Mouse (Mus musculus) T-helper 17 cell (primary cell): ENCODE measurements around the gene Cct7.
"Not testable (repeated sequence)": the region's sequence is repeated elsewhere in the genome, so short reads cannot be mapped to it uniquely, and the experiment has no call there.

Source experiments
- in situ Hi-C, 2 experiments: fragments of 300-600 bp; cut with MboI, MseI; formaldehyde crosslinking; loops; 1 replicate in 1 of 2; 2 replicates in 1 of 2; pipeline ENCODE4 v1.15.1; 2025; ENCODE audit warnings: high pct_unique_total_duplicates in 2 of 2

The Cct7 gene

DNA sequence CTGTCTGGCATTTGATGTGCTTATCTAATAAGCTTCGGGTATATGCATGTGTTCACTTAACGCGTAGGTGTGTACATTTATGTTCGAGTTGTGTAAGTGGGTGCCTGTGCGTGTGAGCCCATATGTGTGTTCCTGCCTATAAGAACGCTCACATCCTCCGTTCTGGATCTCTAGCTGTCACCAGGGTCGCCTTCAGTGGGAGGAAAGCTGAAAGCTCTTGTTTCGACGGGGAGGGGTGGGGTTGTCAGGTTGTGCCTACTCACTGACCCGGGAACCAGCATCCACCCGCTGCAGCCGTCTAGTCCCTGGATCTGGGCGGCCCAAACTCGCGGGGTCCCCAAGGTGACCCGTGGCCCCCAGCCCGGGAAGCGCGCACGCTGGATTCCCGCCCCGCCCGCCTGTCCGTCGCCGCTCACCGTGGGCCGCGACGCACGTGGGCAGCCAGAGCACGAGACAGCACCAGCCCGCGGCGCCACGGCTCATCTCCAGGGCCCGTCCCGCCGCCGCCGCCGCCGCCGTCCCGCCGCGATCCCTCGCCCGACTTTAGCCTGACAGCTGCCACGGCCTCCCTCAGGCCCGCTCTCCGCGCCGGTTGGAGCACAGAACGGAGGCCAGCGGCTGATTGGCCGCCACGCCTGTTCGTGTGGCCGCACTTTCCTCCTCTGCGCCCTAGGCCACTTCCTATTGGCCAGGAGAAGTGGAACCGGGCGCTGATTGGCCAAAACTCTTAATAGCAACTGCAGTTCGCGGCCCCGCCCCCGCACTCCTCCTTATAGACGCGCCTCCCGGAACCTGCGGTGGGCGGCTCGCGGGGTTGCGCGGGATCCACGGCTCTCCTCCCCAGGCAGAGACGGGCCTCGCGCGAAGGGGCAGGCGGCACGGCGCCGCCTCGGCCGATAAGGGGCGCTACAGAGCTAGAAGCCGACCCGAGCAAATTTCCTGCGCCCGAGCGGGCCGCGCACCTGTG, at the start of gene Cct7:
TSS of gene Cct7 (plus strand) at position 818 of the 967 bp plus-strand sequence.
- in situ Hi-C loops, result no loop called here

DNA sequence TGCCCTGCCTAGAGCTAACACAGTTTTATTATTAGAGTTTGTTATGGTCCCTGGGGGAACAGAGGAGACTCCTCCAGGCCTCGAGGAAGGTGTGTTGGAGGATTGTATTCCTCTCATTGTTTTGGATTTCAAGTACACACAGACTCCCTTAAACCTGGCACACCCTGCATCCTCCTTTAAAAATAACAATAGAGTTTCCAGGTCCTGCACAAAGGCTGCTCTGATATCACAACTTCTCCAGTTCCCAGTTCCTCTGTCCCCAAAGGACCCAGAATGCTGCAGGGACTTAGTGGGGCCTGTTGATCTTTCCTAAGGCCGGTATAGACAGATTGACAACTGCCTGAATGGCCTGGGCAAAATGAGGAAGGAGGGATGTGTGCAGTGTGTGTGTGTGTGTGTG, 48.7 kb upstream of the Cct7 start:
- in situ Hi-C loops, result loop anchor here in 1 of 2 experiments (10.0 kb wide), 1 partner anchor 868 kb away; no protein-coding TSS in a partner anchor

GRCm38 (mm10) chr6:85403039-85403438, 48.3 kb upstream of the Cct7 start:
- in situ Hi-C loops, result loop anchor here in 1 of 2 experiments (10.0 kb wide), 1 partner anchor 868 kb away; no protein-coding TSS in a partner anchor

- in situ Hi-C loops, result loop anchor here in 1 of 2 experiments (5.0 to 10.0 kb wide), 2 partner anchors 262 to 874 kb away; no protein-coding TSS in a partner anchor
These were observed 42.3 kb upstream of the Cct7 start for GRCm38 (mm10) chr6:85409003-85409402.

DNA sequence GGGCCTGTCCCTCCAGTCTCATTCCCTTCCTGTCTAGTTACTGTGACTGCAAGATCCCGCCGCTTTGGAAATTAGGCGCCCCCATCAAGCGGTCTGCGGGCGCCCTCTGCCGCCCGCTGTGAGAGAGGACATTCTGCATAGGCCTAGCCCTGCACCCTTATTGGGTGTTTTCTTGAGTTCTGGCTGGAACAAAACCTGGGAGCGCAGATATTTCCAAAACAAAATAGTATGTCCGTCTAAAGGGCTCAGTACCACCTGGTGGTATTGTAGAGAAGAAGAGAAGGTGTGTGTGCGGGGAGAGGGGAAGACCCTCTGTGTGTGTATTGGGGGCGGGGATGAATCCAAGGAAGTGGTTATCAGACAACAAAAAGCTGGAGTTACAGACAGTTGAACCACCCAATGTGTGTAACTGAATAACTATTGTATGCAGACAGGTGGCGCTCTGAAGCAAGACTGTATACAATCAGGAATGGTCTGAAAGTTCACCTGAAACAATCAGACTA, 40.5 kb upstream of the Cct7 start:
- in situ Hi-C loops, result no loop called here

DNA sequence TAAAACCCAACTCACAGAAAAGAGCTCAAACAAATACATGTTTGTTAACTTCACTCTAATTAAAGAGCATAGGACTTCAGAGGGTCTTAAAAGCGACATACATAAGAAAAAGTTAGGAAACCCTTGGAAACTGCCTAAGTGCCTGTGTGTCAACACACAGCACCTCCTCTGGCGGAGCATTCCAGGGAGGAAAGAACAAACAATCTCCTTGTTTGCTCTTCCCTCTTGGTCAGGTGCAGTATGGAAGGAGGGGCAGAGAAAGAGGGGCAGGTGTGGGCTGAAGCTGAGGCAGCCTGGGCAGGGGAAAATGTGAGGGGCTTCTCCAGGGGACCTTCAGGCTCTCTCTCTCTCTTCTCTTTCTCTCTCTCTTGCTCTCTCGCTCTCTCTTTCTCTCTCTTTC, 35.5 kb upstream of the Cct7 start:
- in situ Hi-C loops, result no loop called here

DNA sequence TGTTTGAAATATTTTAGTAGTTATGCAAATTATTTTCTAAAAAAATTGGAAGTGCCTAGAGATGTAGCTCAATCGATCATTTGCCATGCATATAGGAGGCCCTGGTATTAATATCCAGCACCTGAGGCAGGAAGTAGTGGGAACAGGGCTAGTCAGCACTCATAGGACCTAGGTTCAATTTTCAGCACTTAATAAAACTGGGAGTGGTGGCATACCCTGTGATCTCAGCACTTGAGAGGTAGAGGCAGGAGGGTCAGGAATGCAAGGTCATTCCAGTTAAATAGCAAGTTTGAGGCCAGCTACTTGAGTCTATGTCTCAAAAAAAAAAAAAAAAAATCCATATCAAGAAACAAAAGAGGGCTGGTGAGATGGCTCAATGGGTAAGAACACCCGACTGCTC, 32.2 kb upstream of the Cct7 start:
- in situ Hi-C loops, result no loop called here

- in situ Hi-C loops, result no loop called here
These were observed 27.4 kb upstream of the Cct7 start, which contains the start of gene Noto for GRCm38 (mm10) chr6:85423836-85424379. TSS of gene Noto (plus strand) at chr6:85423886.

DNA sequence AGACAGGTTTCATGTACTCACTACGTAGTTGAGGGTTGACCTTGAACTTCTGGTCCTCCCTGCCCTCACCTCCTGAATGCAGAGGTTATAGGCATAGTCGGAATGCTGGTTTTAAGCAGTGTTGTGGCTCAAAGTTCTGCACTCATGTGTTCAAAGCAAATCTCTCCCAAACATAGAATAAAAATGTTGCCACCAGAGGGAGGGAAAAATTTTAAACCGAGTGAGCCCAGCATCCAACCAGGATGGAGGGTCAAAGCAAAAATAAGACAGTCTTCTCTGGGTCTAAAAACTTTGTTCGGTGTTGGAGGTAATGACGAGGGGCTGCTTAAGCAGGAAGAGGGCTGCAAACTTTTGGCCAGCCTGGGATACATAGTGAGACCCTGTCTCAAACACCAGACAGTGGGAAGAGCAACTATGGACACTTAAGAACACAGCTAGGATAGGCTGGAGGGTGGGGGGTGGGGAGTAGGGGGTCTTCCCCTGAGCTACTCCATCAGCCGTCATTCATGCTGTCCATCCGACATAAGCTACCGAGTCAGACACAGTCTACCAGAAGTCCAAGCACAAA, 20.0 kb upstream of the Cct7 start:
- in situ Hi-C loops, result no loop called here

DNA sequence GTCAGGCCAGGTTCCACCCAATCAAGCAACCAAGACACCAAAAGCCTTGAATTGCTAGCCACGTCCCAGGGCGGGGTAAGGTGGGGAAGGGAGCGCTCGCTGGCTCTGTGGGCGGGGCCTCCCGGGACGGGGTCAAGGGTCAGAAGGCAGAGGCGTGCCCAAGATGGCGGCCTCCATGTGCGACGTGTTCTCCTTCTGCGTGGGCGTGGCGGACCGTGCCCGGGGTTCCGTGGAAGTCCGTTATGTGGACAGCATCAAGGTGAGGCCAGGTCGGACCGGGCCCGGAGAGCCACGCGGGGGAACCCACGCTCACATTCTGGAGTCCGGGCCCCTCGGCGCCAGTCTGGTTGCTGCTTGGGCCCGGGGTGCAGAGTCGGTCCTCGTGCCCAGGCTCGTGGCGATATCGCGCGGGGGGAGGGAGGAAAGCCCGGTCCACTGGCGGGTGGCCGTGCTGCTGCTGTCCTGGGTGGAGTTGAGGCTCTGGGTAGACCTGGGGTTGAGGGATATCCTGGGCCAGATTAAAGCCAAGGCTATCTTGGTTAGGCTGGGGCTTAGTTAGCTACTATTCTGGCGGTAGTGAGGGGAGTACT, 19.4 kb upstream of the Cct7 start, which contains the start of gene Smyd5:
TSS of gene Smyd5 (plus strand) at position 148 of the 590 bp plus-strand sequence.
- in situ Hi-C loops, result no loop called here

DNA sequence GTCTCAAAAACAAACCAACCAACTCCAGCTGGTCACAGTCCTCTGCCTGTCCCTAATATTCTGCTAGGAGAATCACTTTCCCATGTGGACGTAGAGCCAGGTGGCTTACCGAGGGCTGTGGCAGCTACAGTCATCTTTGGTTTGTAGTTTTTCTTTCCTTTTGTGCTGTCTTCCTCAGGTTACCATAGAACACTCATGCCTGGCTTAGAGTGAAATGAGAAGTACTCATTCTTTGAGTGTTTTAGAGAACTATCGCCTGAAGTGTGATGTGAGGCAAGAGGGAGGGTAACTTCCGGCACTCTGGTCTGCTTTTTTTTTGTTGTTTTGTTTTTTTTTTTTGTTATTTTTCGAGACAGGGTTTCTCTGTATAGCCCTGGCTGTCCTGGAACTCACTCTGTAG, 17.4 kb upstream of the Cct7 start:
- in situ Hi-C loops, result no loop called here

- in situ Hi-C loops, result no loop called here
These were observed 15.1 kb upstream of the Cct7 start for GRCm38 (mm10) chr6:85436204-85436603.

- in situ Hi-C loops, result no loop called here
These were observed 14.7 kb upstream of the Cct7 start for GRCm38 (mm10) chr6:85436631-85437030.

- in situ Hi-C loops, result loop anchor here in 1 of 2 experiments (10.0 kb wide), 1 partner anchor 494 kb away; no protein-coding TSS in a partner anchor
These were observed 10.2 kb upstream of the Cct7 start for GRCm38 (mm10) chr6:85441142-85441541.

DNA sequence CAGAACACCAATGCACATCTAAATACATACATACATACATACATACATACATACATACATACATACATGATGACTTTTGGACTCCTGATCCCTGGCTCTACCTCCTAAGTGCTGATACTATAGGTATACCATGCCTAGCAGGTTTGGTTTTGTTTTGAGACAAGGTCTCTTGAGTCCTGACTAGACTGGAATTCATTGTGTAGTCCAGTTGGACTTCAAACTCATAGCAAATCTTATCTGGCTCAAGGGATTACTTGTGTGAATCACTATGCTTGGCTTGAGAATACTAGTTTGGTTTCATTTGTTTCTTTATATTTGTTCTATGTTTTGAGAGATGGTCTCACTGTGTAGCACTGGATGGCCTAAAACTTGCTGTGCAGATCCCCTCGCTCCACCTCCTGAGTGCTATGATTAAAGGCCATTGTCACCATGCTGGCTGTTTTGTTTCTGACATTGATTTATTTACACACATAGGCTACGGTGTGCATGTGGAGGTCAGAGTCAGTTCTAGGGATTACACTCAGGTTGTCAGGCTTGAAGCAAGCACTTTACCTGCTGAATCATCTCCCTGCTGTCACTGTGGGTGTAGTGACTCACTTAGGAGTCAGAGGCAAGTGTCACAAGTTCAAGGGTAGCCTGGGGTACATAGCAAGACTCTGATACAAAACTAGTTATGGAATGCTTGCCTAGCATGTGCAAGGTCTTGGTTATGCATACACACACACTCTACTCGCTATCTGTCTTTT, 7.7 kb upstream of the Cct7 start:
- in situ Hi-C loops, result loop anchor here in 1 of 2 experiments (10.0 kb wide), 1 partner anchor 491 kb away; no protein-coding TSS in a partner anchor

- in situ Hi-C loops, result loop anchor here in 1 of 2 experiments (10.0 kb wide), 1 partner anchor 490 kb away; no protein-coding TSS in a partner anchor
These were observed 6.9 kb upstream of the Cct7 start for GRCm38 (mm10) chr6:85444266-85444965.

DNA sequence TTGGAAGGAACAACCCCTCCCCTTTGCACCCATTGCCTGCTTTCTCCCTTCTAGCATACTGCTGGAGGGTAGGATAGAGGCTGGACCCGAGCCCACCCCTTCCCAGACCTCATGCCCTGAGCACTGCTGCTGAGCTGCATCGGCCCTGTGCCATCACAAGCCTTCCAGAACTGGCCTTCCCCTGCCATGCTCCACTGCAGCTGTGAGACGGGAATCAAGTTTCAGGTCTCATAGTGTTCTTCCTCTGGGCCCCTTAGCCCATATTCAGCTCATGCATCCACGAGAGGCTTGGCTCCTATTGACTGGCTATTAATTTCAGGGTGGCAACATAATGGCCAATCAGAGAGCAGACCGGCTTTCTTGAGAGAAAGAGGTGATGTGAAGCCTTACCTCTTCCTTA, 6.0 kb upstream of the Cct7 start:
- in situ Hi-C loops, result loop anchor here in 1 of 2 experiments (10.0 kb wide), 1 partner anchor 490 kb away; no protein-coding TSS in a partner anchor

DNA sequence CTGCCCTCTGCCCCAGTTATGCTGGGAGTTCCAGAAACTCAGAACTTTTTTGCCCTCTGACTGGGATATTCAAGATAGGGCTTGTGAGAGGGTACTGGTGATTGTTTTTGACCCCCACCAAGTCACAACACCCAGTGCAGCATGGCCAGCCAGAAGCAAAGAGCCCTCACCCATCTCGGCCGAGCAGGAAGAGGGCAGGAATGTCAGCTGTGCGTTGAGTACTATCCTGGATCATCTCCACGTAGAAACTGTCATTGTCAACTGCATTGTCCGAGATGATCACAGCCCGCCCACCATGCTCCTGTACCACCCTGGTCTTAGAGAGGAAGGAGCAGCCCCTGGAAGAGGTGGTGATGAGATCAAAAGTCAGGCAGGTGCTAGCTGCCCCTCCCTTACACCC, 4.0 kb upstream of the Cct7 start:
- in situ Hi-C loops, result loop anchor here in 1 of 2 experiments (10.0 kb wide), 1 partner anchor 487 kb away; no protein-coding TSS in a partner anchor

GRCm38 (mm10) chr6:85450140-85450539, 1.2 kb upstream of the Cct7 start:
- in situ Hi-C loops, result not testable (repeated sequence)
